Comparison of ENCODE assay signal across 8 mouse cellular contexts in genomic region chr2:25265897-25266656, GRCm38 (mm10). TPM values are rescaled to one million over a fixed set of nuclear protein-coding genes. Genes with fewer than 3 reads are reported as not detected.
DNase-seq lines count a peak whose midpoint lies in the region; ATAC-seq and TF ChIP-seq lines count a peak whose summit lies in the region.

No protein-coding gene starts in this region.

- H3K4me1 ChIP-seq in lung, postnatal 0 days (ENCODE audit: insufficient read depth, low read depth, low read length), result peaks cover 18% of the 10 kb centered on the region; the same call in 1 of the 2 replicates
- H3K4me1 ChIP-seq in liver, embryonic 12.5 days, result peaks cover 80% of the 10 kb centered on the region
- H3K4me1 ChIP-seq in stomach, embryonic 15.5 days, result peaks cover 50% of the 10 kb centered on the region

- peak overlapping the region; percentile 43; the same call in 1 of the 2 replicates for H3K27ac ChIP-seq in lung, postnatal 0 days (ENCODE audit: low read length)
- peak overlapping the region; percentile 64 for H3K27ac ChIP-seq in liver, embryonic 12.5 days
- peak overlapping the region; percentile 86 for H3K27ac ChIP-seq in stomach, embryonic 15.5 days

- no peak for ATAC-seq in lung, postnatal 0 days
- ATAC-seq in hematopoietic stem cell, adult 5-6 weeks (replicated peaks in 1 of 2; ENCODE audit: insufficient read depth in 1 of 2, low FRiP score in 2 of 2, low TSS enrichment in 1 of 2, low read depth in 1 of 2, poor library complexity in 2 of 2, severe bottlenecking in 2 of 2), result peak; percentile 23 to 25; a peak in 2 of 4 replicates
- ATAC-seq in liver, embryonic 12.5 days, result no peak
- ATAC-seq in stomach, embryonic 15.5 days (ENCODE audit: insufficient read depth, low FRiP score, low read depth), result no peak

- H3K27me3 ChIP-seq in lung, postnatal 0 days (replicated peaks; ENCODE audit: insufficient read depth, low read length), result no peaks in the 10 kb centered on the region
- peaks cover 11% of the 10 kb centered on the region for H3K27me3 ChIP-seq in liver, embryonic 12.5 days (replicated peaks)
- peaks cover 5% of the 10 kb centered on the region; the same call in 1 of the 2 replicates for H3K27me3 ChIP-seq in stomach, embryonic 15.5 days (replicated peaks)

- WGBS in lung, postnatal 0 days, result 54% methylated on average over 6 of the region's 6 CpGs
- WGBS in liver, embryonic 12.5 days (ENCODE audit: insufficient replicate concordance), result 38% methylated on average over 6 of the region's 6 CpGs
- 54% methylated on average over 6 of the region's 6 CpGs for whole genome bisulfite sequencing in stomach, embryonic 15.5 days

- H3K9ac ChIP-seq in lung, postnatal 0 days (replicated peaks; ENCODE audit: low read depth), result 0 out of 2 replicates have a peak overlapping the region, but pooled peaks have one; percentile 34
- peak overlapping the region; percentile 52 for H3K9ac ChIP-seq in liver, embryonic 12.5 days
- H3K9ac ChIP-seq in stomach, embryonic 15.5 days, result no peak overlapping the region

- no peak for TF ChIP-seq CTCF in lung, postnatal 0 days (IDR thresholded peaks at IDR 0.05)

- no peaks in the 10 kb centered on the region for H3K36me3 ChIP-seq in lung, postnatal 0 days (ENCODE audit: insufficient read depth, low read length)
- H3K36me3 ChIP-seq in liver, embryonic 12.5 days, result peaks cover 31% of the 10 kb centered on the region
- H3K36me3 ChIP-seq in stomach, embryonic 15.5 days, result peaks cover 17% of the 10 kb centered on the region; the same call in 1 of the 2 replicates

- DNase-seq in lung, postnatal 0 days (ENCODE audit: low spot score), result peak; percentile 54
- DNase-seq in lung, postnatal 25 days (ENCODE audit: low spot score), result no peak
- peak; percentile 97 to 98 for DNase-seq in cerebellum, postnatal 25 days
- no peak for DNase-seq in adrenal gland, adult 18-20 months (ENCODE audit: low spot score in 2 of 2)
- no peak for DNase-seq in right cerebral cortex, postnatal 14 days

- no peak overlapping the region for H3K4me2 ChIP-seq in lung, postnatal 0 days (replicated peaks; ENCODE audit: low read depth, low read length)
- H3K4me2 ChIP-seq in liver, embryonic 12.5 days, result peak overlapping the region; percentile 100
- H3K4me2 ChIP-seq in stomach, embryonic 15.5 days, result peak overlapping the region; percentile 84

- H3K9me3 ChIP-seq in lung, postnatal 0 days (ENCODE audit: low read length), result no peaks in the 10 kb centered on the region
- no peaks in the 10 kb centered on the region for H3K9me3 ChIP-seq in liver, embryonic 12.5 days (replicated peaks)
- H3K9me3 ChIP-seq in stomach, embryonic 15.5 days, result no peaks in the 10 kb centered on the region

- no peak for TF ChIP-seq EP300 in lung, postnatal 0 days (IDR thresholded peaks at IDR 0.05)

- H3K4me3 ChIP-seq in lung, postnatal 0 days (ENCODE audit: low read depth, low read length), result no peak overlapping the region
- peak overlapping the region; percentile 20 for H3K4me3 ChIP-seq in liver, embryonic 12.5 days
- peak overlapping the region; percentile 74; the same call in 1 of the 2 replicates for H3K4me3 ChIP-seq in stomach, embryonic 15.5 days (replicated peaks)

RNA-seq across cellular contexts. Expression of gene Tprn, which starts 3.7 kb away (rescaled TPM):
- 7.2 and 7.4 TPM in 2 replicates for polyA plus RNA-seq in lung, postnatal 0 days (2015; fragmentation: Nextera tagmentation; extraction: Ambion mirVana)
- 8.2 and 10.6 TPM in 2 replicates for total RNA-seq in hematopoietic stem cell, adult 5-6 weeks (2017)
- 7.9 and 9.0 TPM in 2 replicates for polyA plus RNA-seq in liver, embryonic 12.5 days (2016; fragmentation: Nextera tagmentation; extraction: Ambion mirVana)
- polyA plus RNA-seq in stomach, embryonic 15.5 days (2015; fragmentation: Nextera tagmentation; extraction: Ambion mirVana), result 16.8 and 17.7 TPM in 2 replicates
- 1 to 10 TPM; 8.2 to 9.4 TPM for total RNA-seq in adrenal gland, adult 18-20 months (2021)

RNA-seq across cellular contexts. Expression of gene Ssna1, which starts 6.2 kb away (rescaled TPM):
- 146 and 173 TPM in 2 replicates for polyA plus RNA-seq in lung, postnatal 0 days (2015; fragmentation: Nextera tagmentation; extraction: Ambion mirVana)
- 46.4 and 82.9 TPM in 2 replicates for total RNA-seq in hematopoietic stem cell, adult 5-6 weeks (2017)
- 164 and 179 TPM in 2 replicates for polyA plus RNA-seq in liver, embryonic 12.5 days (2016; fragmentation: Nextera tagmentation; extraction: Ambion mirVana)
- 209 TPM in 2 replicates for polyA plus RNA-seq in stomach, embryonic 15.5 days (2015; fragmentation: Nextera tagmentation; extraction: Ambion mirVana)
- total RNA-seq in adrenal gland, adult 18-20 months (2021), result 10 to 100 TPM; 37.2 to 40.1 TPM

RNA-seq across cellular contexts. Expression of gene Anapc2, which starts 6.2 kb away (rescaled TPM):
- polyA plus RNA-seq in lung, postnatal 0 days (2015; fragmentation: Nextera tagmentation; extraction: Ambion mirVana), result 88.4 and 89.0 TPM in 2 replicates
- total RNA-seq in hematopoietic stem cell, adult 5-6 weeks (2017), result 39.0 and 46.9 TPM in 2 replicates
- polyA plus RNA-seq in liver, embryonic 12.5 days (2016; fragmentation: Nextera tagmentation; extraction: Ambion mirVana), result 63.6 and 65.3 TPM in 2 replicates
- 108 and 114 TPM in 2 replicates for polyA plus RNA-seq in stomach, embryonic 15.5 days (2015; fragmentation: Nextera tagmentation; extraction: Ambion mirVana)
- 10 to 100 TPM; 75.5 to 82.4 TPM for total RNA-seq in adrenal gland, adult 18-20 months (2021)

RNA-seq across cellular contexts. Expression of gene Tmem203, which starts 10.8 kb away (rescaled TPM):
- 43.2 and 44.9 TPM in 2 replicates for polyA plus RNA-seq in lung, postnatal 0 days (2015; fragmentation: Nextera tagmentation; extraction: Ambion mirVana)
- 9.9 and 10.8 TPM in 2 replicates for total RNA-seq in hematopoietic stem cell, adult 5-6 weeks (2017)
- polyA plus RNA-seq in liver, embryonic 12.5 days (2016; fragmentation: Nextera tagmentation; extraction: Ambion mirVana), result 16.2 and 17.3 TPM in 2 replicates
- polyA plus RNA-seq in stomach, embryonic 15.5 days (2015; fragmentation: Nextera tagmentation; extraction: Ambion mirVana), result 24.4 and 25.1 TPM in 2 replicates
- 10 to 100 TPM; 19.5 to 24.4 TPM for total RNA-seq in adrenal gland, adult 18-20 months (2021)

RNA-seq across cellular contexts. Expression of gene AL732309.1, which starts 19.4 kb away (rescaled TPM):
- 4.1 and 4.3 TPM in 2 replicates for polyA plus RNA-seq in lung, postnatal 0 days (2015; fragmentation: Nextera tagmentation; extraction: Ambion mirVana)
- total RNA-seq in hematopoietic stem cell, adult 5-6 weeks (2017), result 1.4 and 5.1 TPM in 2 replicates
- polyA plus RNA-seq in liver, embryonic 12.5 days (2016; fragmentation: Nextera tagmentation; extraction: Ambion mirVana), result 4.4 and 4.8 TPM in 2 replicates
- polyA plus RNA-seq in stomach, embryonic 15.5 days (2015; fragmentation: Nextera tagmentation; extraction: Ambion mirVana), result 5.7 and 7.2 TPM in 2 replicates
- total RNA-seq in adrenal gland, adult 18-20 months (2021), result 1 to 10 TPM; 2.2 to 5.7 TPM

Comparison
In these comparisons a context has a peak if more than half of its experiments do, and no peak if none do; other contexts are left out.
1. DNase-seq: peak in lung, postnatal 0 days (single experiment) and cerebellum, postnatal 25 days (2 of 2); none in lung, postnatal 25 days (single experiment), adrenal gland, adult 18-20 months (0 of 2) and right cerebral cortex, postnatal 14 days (single experiment).
2. ATAC-seq: peak in hematopoietic stem cell, adult 5-6 weeks (2 of 2); none in lung, postnatal 0 days (single experiment), liver, embryonic 12.5 days (single experiment) and stomach, embryonic 15.5 days (single experiment).
3. Peak in every context shown above with its lines, with median percentiles within 50 percentile points of each other: H3K27ac ChIP-seq.